Mouse (Mus musculus) brain, adult 2 months (tissue): ENCODE results near the gene Scgb1a1.
"Not testable (repeated sequence)": the region's sequence is repeated elsewhere in the genome, so short reads cannot be mapped to it uniquely, and the experiment has no call there.

Experiments used
- DNase-seq: peaks from one replicate; pipeline ENCODE4 v3.0.0; 2011; ENCODE audit warnings: low read depth, low spot score

The Scgb1a1 gene

DNA sequence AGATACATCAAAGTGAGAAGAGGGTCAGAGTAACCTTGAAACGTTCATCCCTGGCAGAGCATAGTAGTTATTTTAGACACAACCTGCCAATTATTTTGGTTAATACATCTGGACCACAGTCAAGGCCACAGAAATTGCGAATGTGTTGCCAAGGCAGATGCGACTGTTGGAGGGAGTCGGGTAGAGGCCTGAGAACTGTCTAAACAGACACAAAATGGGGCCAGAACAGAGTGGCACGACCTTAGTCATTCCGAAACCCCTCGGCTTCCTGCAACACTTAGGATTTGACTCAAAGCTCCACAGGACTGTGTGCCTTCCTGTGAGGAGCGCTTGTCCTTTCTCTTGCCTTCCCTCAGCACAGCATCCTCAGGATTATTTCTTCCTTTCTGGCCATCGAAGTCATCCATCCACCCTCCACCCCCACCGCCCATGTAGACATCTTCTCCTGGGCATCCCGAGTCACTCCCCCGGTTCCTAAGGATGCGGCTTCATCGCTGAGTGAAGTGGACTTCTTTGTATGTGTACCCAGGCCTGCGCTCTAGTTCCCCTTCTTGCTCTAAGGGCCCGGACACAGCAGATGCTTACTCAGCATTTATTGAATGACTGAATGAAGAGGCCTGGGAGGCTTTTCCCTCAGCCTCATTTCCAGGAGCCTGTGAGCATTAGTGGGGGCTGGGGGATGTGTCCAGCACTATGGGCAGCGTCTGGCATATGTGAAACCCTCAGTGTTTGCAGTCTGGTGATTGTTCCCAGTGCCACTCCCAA lies 12.7 kb upstream of the Scgb1a1 start:
- DNase-seq, result no peak

DNA sequence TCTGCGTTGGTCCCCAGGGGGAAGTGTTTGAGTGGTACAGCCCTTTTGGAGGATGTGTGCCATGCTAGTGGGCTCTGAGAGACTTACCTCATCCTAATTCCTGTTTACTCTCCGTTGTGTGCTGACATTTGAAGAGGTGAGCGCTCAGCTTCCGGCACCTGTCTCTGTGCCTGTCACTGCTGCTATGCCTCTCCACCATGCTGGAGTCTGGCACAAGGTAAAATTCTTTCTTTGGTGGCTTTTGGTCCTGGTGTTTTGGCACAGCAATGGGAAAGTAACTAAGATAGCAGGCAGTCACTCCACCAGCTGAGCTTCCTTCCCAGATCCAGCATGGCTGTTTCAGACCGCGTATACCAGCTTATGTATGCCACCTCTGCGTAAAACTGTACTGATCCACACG lies 12.0 kb upstream of the Scgb1a1 start:
- DNase-seq, result no peak

DNA sequence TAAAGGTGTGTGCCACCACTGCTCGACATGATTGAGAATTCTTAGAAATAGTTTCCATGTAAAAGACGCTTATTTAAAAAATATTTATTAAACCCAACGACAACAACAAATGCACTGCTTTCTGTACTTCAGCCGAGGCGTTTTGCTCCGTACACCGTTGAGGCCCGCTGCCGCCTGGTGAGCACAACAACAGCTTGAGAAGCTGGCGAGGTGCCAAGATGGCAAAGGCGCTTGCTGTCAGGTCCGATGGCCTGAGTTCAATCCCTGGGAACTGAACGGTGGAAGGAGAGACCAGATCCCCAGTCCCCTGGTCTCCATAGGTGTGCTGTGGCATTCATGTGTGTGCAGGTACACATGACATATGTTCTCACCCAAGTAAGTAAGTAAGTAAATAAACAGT lies 9.7 kb upstream of the Scgb1a1 start:
- DNase-seq, result peak; percentile 50

DNA sequence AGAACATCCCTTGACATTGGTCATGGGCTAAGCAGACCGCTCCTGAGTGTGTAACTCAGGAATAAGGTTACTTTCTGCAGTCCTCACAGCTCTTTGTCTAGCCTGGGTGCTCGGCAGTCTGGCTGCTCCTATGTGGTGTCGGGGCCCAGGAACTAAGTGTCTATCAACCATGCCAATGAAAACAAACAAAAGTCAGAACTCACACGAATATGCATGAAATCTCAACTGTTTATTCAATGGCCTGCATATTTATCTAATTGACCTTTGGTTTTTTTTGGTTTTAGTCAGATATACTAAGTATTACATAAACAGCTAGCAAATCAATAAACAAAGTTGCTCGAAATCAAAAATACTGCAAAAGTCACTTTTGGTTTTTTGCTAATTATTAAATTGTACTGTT lies 7.4 kb upstream of the Scgb1a1 start:
- DNase-seq, result no peak

DNA sequence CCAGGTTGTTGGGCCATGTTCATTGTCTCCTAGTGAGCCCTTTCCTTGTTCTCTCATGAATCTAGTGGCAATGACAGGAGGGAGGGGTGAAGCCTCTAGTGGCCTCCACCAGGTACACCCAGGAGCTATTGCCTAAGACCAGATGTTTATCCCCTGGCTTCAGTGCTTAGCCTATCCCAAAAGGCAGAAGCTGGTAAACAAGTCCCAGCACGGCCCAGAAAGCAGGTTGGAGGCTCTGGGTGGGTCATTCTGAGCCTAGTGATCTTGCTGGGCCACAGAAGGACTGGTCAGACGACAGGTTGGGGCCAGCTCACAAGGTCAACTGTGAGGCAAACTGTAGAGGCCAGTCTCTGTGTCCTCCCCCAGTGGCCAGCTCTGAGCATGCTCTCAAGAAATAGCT lies 3.0 kb upstream of the Scgb1a1 start:
- no peak for DNase-seq

DNA sequence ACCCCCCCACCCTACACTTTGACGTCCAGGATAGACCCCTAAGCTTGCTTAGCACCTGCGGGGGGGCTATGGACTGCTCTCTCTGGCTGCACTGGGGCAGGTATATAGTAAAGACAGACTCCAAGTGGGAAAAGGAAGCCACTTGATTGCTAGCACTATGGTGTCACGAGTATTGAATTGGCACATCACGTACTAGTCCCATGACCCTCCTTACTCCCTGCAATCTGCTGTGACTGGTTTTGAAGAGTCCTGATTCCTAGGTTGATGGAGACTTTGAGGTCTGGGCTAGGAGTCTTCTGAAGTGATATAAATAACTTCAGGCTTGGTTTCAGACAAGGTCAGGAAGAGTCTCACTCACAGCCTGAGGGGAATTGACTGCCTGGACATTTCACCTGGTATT lies 2.4 kb upstream of the Scgb1a1 start:
- DNase-seq, result no peak

DNA sequence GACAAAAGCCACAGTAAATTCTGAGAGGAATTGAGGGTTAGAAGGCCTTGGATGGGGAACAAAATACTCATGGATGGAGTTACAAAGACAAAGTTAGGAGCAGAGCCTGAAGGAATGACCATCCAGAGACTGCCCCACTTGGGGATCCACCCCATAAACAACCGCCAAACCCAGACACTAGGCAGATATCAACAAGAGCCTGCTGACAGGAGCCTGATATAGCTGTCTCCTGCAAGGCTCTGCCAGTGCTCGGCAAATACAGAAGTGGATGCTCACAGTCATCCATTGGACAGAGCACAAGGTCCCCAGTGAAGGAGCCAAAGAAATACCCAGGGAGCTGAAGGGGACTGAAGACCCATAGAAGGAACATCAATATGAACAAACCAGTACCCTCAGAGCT lies 3.9 kb downstream of the Scgb1a1 start:
- not testable (repeated sequence) for DNase-seq

DNA sequence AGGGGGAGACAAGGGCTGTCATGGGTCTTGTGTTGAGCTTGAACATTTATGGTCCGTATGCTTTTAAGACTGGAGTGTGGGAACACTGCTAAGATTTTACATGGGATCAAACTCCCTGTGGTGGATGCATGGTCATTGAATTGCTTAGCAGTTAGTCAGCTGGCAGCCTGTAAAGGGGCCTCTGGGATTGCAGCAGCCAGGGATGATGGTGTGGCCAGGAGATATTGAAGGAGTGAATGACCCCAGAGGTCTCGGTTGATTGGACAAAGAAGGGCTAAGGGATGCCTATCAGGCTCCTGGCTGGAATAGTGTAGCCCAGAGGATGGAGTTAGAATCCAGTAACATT lies 4.8 kb downstream of the Scgb1a1 start:
- DNase-seq, result no peak

DNA sequence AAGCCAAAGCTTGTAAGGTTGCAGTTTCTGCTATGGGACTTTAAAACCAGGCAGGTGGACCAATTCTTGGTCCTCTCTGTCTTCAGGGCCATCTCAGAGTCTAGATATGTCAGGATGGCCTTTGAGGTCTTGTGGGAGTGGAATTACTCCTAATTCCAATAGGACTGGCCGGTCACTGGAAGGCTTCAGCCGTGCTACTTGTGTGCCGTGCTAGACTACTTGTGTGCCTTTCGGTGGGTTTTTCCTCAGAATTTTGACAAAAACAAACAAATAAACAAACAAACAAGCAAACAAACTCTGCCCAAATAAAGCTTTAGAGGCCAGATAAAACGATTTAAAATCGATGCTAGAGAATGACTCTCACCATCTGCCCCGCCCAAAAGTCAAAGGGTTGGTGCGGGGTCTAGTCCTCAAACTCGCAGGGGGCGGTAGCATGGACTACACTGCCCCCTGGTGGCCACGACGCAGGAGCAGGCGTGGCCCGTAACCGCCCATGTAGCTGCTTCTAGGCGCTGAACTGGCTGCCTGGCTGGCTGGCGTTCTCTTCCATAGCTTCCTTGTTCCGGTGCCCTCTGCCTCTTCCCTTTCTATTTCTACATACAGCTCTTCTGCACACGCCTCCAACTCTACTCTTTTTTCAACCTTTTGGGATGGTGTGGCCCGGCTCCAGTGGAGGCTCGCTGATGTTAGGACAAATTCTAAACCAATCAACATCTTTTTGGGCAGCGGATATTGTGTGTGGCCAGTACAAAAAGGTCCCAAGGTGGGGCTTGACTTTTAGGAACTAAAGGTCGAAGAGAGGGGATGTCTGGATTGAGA lies 5.4 kb downstream of the Scgb1a1 start:
- DNase-seq, result peak; percentile 79

DNA sequence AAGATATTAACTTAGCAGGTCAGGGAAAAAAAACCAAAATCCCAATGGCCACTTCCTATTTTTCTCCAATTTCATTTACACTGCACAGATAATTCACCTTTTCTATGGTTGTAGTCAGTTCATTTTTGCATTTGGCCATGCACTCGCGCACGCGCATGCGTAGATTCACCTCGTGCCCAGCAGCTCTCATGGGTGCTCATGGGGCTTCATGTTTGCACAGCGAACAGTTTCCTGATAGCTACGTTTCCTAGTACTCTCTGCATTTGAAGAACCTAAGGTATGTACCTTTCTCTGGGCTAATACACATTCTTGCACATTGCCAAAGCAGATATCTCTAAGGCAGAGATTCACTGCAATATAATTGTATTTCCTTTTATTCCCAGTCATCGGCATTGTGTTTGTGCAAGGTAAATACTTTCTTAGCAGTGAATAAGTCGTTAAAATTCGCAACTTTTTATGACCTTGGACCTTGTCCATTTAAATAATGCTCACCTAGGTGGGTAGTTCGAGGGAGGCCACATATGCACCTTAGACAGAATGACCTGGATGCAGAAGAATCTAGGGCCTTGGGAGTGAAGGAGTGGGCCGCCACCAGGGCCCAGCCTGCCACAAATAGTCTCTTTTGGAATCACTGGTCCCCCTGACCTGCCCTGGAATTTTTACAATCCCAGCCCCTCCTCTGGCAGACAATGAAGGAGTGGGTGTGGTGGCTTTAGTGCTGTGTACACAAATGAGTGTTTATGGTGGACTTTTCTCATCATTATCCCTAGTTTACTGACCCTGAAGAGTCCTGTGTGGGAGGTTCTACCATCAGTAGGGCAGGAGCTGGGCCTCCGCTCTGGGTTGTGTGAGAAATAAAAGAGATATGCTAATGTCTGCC lies 6.2 kb downstream of the Scgb1a1 start:
- no peak for DNase-seq

DNA sequence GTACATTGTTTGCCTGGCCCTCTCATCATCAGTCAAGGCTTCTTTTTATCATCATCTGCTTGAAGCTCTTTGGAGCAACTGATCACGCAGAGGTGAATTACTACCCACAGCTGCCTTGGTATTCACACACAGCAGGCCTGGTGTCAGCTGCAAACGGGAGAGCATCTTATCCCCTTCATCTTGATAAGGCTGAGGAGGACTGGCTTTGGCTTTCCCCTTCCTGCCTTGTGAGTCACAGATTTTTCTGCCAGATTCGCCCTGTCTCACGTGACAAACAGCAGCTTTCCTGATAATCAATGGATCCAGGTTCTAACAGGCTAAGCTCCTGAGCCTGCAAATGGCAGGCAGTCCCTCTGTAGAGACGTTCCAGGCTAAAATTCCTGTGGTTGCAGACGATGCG lies 7.8 kb downstream of the Scgb1a1 start:
- DNase-seq, result peak; percentile 52

DNA sequence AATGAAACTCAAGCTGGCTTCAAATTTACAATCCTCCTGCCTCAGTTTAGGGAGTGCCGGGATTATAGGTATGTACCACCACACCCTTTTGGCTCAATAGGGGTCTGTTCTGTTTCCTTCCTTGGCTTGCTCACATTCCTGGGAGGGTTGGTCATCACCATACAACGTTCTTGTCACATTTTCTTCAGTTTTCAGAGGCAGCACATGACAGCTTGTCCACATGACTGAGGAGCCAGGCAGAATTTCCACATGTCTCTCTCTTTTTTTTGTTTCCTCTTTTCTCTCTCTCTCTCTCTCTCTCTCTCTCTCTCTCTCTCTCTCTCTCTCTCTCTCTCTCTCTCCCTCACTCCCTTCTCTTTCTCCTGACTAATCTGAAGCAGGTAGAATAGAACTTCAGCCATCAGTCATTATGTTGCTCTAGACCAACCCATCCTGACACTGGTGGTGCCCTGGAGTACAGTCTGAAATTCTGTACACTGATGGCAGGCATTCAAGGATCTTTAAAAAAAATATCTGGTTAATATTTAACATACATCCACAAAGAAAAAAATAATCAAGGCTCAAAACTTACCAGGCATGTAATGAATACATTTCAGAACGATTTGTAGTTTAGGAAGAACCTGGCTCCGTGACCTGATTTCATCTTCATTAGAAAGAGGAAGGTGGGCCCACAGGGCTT lies 10.6 kb downstream of the Scgb1a1 start:
- DNase-seq, result no peak

DNA sequence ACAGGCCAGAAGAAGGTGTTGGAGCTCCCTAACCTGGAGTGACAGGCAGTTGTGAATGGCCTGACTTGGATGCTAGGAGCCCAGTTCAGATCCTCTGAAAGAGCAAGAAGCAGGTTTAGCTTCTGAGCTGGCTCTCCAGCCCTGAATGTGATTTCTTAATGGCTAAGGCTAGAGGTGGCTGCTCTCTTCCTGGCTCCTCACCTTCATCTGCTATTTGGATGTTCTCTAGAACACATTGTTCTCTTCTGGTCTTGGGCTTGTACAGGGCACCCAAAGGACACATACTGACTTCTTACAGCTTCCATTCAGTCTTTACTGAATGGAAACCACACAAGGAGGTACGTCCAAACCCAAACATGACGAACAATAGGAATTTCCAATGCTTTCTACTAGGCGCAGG lies 11.7 kb downstream of the Scgb1a1 start:
- no peak for DNase-seq

DNA sequence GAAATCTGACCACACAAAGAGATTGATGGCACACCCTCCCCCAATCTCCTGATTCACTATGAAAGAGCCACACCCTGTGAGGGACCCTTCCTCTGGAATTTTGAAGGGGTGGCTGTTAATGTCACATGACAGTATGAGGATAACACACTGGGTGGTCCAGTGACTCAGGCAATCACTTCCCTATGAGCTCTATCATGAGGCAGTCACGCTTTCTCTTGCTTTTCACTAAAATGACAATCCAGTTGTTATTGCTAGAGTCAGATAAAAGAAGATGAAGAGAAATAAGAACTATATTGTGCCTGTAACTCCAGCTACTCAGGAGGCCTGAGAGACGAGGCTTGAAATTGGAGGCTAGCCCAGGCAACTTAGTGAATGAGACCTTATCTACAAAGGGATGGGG lies 12.2 kb downstream of the Scgb1a1 start:
- no peak for DNase-seq

DNA sequence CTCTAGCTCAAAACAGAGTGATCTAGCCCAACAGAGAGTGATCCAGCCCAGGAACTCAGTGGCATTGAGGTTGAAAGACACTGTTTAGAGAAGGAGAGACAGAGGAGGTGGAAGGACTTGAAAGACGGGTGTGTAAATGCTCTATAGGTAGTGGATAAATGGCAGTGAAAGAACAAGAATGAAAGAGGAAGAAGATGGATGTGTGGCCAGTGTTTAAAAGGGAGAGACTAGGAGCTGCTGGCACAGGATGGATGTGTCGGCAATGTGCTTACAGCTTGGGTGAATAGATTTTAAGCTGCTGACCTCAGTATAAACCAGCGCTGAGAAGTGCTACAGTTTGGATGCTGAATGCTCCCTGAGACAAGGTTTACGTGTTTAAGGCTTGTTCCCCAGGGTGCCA lies 13.3 kb downstream of the Scgb1a1 start:
- no peak for DNase-seq

DNA sequence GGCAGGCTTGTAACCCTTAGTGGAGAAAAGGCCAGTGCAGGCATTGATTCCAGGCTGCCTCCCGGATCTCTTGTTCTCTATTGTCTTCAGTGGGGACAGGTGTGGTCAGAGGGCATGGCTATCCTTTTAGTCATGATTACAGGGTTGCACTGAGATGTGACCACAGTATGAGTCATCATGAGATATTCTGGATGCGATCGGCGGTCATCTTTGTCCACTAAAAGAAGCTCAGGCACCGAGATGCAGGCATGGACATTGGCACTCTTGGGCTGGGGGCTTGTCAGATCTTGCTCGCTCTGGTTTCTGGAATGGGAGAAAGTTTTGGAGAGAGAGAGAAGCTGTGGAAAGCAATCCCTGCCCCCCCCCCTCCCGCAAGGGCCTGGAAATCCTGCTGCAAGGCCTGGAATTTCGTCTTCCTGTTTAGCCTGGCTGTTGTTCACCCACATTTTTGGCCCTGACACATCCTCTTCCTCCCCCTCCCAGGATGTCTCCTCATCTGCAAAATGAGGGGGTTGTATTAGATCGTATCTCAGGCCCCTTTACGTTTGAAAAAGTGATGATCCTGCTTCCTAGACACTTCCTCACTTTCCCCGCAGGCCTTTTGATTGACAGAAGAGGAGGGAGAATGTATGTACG lies 13.9 kb downstream of the Scgb1a1 start:
- DNase-seq, result no peak

DNA sequence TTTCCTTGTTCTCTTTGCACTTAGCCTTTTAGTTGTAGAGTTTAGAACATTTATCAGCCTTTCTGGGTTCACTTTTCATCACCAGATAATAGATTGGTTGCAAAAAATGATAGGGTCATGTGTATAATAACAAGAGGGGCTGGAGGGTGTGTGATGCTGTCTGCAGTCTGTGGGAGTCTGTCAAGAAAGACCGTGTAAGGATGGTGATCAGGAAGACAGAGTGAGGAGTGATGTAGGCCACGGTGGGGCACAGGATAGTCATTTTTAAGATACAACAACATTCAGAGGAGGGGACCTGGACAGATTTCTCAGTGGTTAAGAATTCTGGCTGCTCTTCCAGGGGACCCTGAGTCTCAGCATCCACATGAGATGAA lies 15.6 kb downstream of the Scgb1a1 start:
- DNase-seq, result no peak

DNA sequence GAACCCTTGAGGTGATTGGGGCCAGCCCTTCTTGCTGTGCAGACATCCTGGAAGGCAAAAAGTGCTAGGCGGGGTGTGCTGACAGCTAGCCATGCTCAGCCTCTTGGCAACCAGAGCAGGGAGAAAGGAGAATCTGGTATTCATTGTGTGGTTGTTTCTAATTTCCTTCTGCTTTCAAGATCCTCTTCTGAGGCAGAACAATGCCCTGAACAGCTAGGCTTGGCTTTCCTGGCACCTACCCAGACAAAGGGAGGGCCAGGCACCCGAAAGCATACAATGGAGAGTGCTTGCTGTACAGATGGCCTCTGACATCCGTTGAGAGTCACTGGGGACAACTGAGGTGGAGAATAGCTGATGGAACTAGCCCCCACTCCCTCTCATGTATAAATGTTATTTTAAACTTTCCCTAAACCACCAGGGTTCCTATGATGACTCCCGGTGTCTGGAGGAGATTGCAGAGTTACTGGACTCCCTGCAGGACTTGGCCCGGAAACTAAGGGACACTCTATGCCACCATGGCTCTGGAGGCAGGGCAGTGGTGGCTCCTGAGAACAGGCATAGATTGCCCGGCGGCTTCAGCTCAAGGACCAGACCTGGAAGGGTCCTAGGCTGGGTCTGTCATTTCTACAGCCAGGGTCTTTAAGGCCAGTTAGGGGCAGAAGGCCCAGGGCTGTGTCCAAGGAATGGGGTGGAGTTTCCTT lies 16.2 kb downstream of the Scgb1a1 start:
- DNase-seq, result peak; percentile 79

DNA sequence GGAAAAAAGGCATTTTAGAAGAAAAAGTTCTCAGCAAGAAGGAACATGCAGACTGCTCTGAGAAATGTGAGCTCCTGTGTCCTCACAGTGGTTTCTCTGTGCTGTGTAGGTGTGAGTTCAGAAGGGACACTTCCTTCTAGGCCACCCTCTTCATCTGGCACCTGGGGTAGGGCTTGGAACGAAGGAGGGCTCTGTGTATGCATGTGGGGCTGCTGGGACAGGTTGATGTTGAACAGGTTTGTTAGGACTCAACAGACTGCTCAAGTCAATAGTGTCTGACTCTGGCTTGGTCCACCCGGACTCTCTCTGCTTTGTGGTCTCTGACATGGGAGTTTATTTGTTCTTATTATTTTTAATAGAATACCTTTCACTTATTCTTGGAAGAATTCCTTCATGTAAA lies 17.4 kb downstream of the Scgb1a1 start:
- DNase-seq, result no peak

DNA sequence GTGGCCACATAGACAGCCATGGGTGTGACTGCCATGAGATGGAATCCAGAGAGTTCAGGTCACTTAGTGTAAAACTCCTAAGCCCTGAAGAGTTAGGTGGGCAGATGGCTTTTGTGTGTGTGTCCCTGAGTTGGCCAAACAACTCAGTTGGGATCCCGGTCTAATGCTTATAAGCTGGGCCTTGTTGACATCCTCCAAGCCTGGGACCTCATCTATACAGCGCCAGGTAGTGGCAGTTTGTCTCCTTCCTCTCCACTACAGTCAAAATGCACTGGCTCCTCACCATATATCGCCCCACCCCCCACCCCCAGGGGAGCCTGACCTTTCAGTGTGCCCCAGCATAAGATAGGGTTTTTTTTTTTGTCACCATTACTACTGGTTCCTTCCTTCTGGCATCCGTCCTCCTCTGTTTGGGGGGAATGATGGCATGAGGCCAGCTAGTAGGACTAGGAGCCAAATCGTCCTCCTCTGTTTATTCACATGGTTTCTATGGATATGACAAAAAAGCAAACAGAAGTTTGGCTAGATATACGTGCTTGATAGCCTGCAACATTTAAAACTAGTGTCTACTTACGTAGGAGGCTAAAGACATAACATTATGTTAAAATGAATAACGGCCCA lies 18.0 kb downstream of the Scgb1a1 start:
- peak; percentile 52 for DNase-seq
